8 mouse cellular contexts compared by ENCODE assay signal in genomic region chrX:170010581-170011528, GRCm38 (mm10). TPM values are rescaled to one million over a fixed set of nuclear protein-coding genes. Genes with fewer than 3 reads are reported as not detected.
DNase-seq lines count a peak whose midpoint lies in the region; ATAC-seq and TF ChIP-seq lines count a peak whose summit lies in the region.
"Not testable (repeated sequence)": the region's sequence is repeated elsewhere in the genome, so short reads cannot be mapped to it uniquely, and the experiment has no call there.

No protein-coding gene starts in this region.

- TF ChIP-seq CTCF in lung, embryonic 14.5 days (IDR thresholded peaks at IDR 0.05; ENCODE audit: low read depth); thymus, adult 2 months (IDR thresholded peaks at IDR 0.05; ENCODE audit: borderline replicate concordance, control insufficient read depth, extremely low read depth, insufficient read depth, low read length, poor library complexity): not testable (repeated sequence)

- H3K9me3 ChIP-seq in erythroblast, embryonic 14.5 days (ENCODE audit: control insufficient read depth, low read length), result peaks cover 51% of the 10 kb centered on the region
- peaks cover 40% of the 10 kb centered on the region for H3K9me3 ChIP-seq in heart, embryonic 14.5 days (ENCODE audit: control insufficient read depth, low read length)
- H3K9me3 ChIP-seq in lung, embryonic 14.5 days (ENCODE audit: low read depth, low read length), result peaks cover 40% of the 10 kb centered on the region
- H3K9me3 ChIP-seq in neural tube, embryonic 13.5 days, result peaks cover 34% of the 10 kb centered on the region

- peaks cover 15% of the 10 kb centered on the region for H3K27me3 ChIP-seq in erythroblast, embryonic 14.5 days (ENCODE audit: control insufficient read depth)
- not testable (repeated sequence) for H3K27me3 ChIP-seq in heart, embryonic 14.5 days (ENCODE audit: control insufficient read depth, insufficient read depth, low read length); lung, embryonic 14.5 days (ENCODE audit: insufficient read depth, low read length); neural tube, embryonic 13.5 days; thymus, adult 2 months (ENCODE audit: control insufficient read depth, insufficient read depth, low read length)

- not testable (repeated sequence) for H3K4me1 ChIP-seq in erythroblast, embryonic 14.5 days (ENCODE audit: control insufficient read depth); heart, embryonic 14.5 days (ENCODE audit: control insufficient read depth in 2 of 2, insufficient read depth in 2 of 2, low read length in 2 of 2); lung, embryonic 14.5 days (ENCODE audit: insufficient read depth); neural tube, embryonic 13.5 days (replicated peaks); thymus, adult 2 months (replicated peaks; ENCODE audit: control insufficient read depth, insufficient read depth, low read length)

- peak; percentile 18 for ATAC-seq in heart, embryonic 14.5 days (ENCODE audit: insufficient number of reproducible peaks, insufficient read depth, low FRiP score, low read depth)
- peak; percentile 18 for ATAC-seq in lung, embryonic 14.5 days (ENCODE audit: insufficient read depth)
- ATAC-seq in neural tube, embryonic 13.5 days (ENCODE audit: low read depth), result peak; percentile 26

- DNase-seq in CD4-positive, CD25-positive, alpha-beta regulatory T cell, adult 2 months (ENCODE audit: low read depth, low spot score), result peak; percentile 86
- DNase-seq in brain, adult 2 months (ENCODE audit: low read depth, low spot score), result peak; percentile 56
- peak; percentile 84 for DNase-seq in kidney, postnatal 10 days
- DNase-seq in lung, embryonic 14.5 days, result peak; percentile 62
- peak; percentile 75 for DNase-seq in thymus, adult 2 months

- 86% methylated on average over 97 of the region's 97 CpGs for WGBS in heart, embryonic 14.5 days
- WGBS in lung, embryonic 14.5 days, result 82% methylated on average over 97 of the region's 97 CpGs
- 86% methylated on average over 97 of the region's 97 CpGs for WGBS in neural tube, embryonic 13.5 days
- WGBS in thymus, adult 2 months, result 89% methylated on average over 97 of the region's 97 CpGs

- H3K4me3 ChIP-seq in erythroblast, embryonic 14.5 days (replicated peaks), result peak overlapping the region; percentile 61
- peak overlapping the region in 1 of 2 experiments; percentile 6; a peak in 2 of 4 replicates for H3K4me3 ChIP-seq in heart, embryonic 14.5 days (ENCODE audit: control insufficient read depth in 1 of 2, insufficient read depth in 1 of 2, low read depth in 1 of 2, low read length in 2 of 2)
- H3K4me3 ChIP-seq in lung, embryonic 14.5 days (ENCODE audit: low read depth, low read length), result peak overlapping the region; percentile 42
- H3K4me3 ChIP-seq in neural tube, embryonic 13.5 days, result peak overlapping the region; percentile 1
- H3K4me3 ChIP-seq in thymus, adult 2 months (ENCODE audit: control insufficient read depth, insufficient read depth, low read length), result not testable (repeated sequence)

- not testable (repeated sequence) for H3K27ac ChIP-seq in heart, embryonic 14.5 days (replicated peaks in 1 of 2; ENCODE audit: control insufficient read depth in 1 of 2, insufficient read depth in 1 of 2, low read depth in 2 of 2, low read length in 2 of 2); neural tube, embryonic 13.5 days (replicated peaks); thymus, adult 2 months (ENCODE audit: control insufficient read depth, insufficient read depth, low read length)
- H3K27ac ChIP-seq in lung, embryonic 14.5 days (ENCODE audit: low read depth), result peak overlapping the region; percentile 48

- H3K36me3 ChIP-seq in erythroblast, embryonic 14.5 days (ENCODE audit: control insufficient read depth), result peaks cover 18% of the 10 kb centered on the region
- peaks cover 26% of the 10 kb centered on the region for H3K36me3 ChIP-seq in heart, embryonic 14.5 days (ENCODE audit: control insufficient read depth, insufficient read depth, low read length)
- peaks cover 31% of the 10 kb centered on the region for H3K36me3 ChIP-seq in lung, embryonic 14.5 days (ENCODE audit: insufficient read depth)
- H3K36me3 ChIP-seq in neural tube, embryonic 13.5 days, result peaks cover 16% of the 10 kb centered on the region
- not testable (repeated sequence) for H3K36me3 ChIP-seq in thymus, adult 2 months (ENCODE audit: control insufficient read depth, insufficient read depth, low read length)

- TF ChIP-seq POLR2A in thymus, adult 2 months (IDR thresholded peaks at IDR 0.05; ENCODE audit: control insufficient read depth, extremely low read depth, insufficient read depth, low read length, poor library complexity), result not testable (repeated sequence)

- H3K9ac ChIP-seq in heart, embryonic 14.5 days (ENCODE audit: low read length); neural tube, embryonic 13.5 days: not testable (repeated sequence)
- peak overlapping the region; percentile 45 for H3K9ac ChIP-seq in lung, embryonic 14.5 days

- H3K4me2 ChIP-seq in heart, embryonic 14.5 days (ENCODE audit: low read length), result peak overlapping the region; percentile 9; the same call in 1 of the 2 replicates
- peak overlapping the region; percentile 63 for H3K4me2 ChIP-seq in lung, embryonic 14.5 days
- peak overlapping the region; percentile 24; the same call in 1 of the 2 replicates for H3K4me2 ChIP-seq in neural tube, embryonic 13.5 days

RNA-seq across cellular contexts. Expression of gene Gm21887, which starts 1.4 kb away (rescaled TPM):
- polyA plus RNA-seq in erythroblast, embryonic 14.5 days (2012), result 277 and 279 TPM in 2 replicates
- polyA plus RNA-seq in heart, embryonic 14.5 days (2014; fragmentation: Nextera tagmentation; extraction: Ambion mirVana), result 181 and 228 TPM in 2 replicates
- polyA plus RNA-seq in lung, embryonic 14.5 days (2014; fragmentation: Nextera tagmentation; extraction: Ambion mirVana), result 252 and 439 TPM in 2 replicates
- 139 and 172 TPM in 2 replicates for polyA plus RNA-seq in neural tube, embryonic 13.5 days (2015; fragmentation: Nextera tagmentation; extraction: Ambion mirVana)
- polyA plus RNA-seq in thymus, adult 2 months (2012; rRNA removed), result 1,607 and 1,995 TPM in 2 replicates

Comparison
In these comparisons a context has a peak if more than half of its experiments do, and no peak if none do; other contexts are left out.
1. H3K4me2 ChIP-seq: peak in every context shown above with its lines; median percentile 63 in lung, embryonic 14.5 days; 24 in neural tube, embryonic 13.5 days; 9 in heart, embryonic 14.5 days.